Mouse (Mus musculus) layer of hippocampus, postnatal 25 days (tissue): ENCODE results near the gene Tiam1. TPM values are rescaled to one million over a fixed set of nuclear protein-coding genes. Genes with fewer than 3 reads are reported as not detected.

Source experiments
- DNase-seq, 2 experiments: peaks; one replicate each; pipeline ENCODE4 v3.0.0; 2022; ENCODE audit warnings: mixed read lengths in 2 of 2, low spot score in 1 of 2; ENCODE audit errors: extremely low spot score in 1 of 2
- total RNA-seq, 2 experiments: library from RNA; stranded (reverse); gene quantifications; 2 replicates each; pipeline ENCODE4 v1.2.3; 2021

The Tiam1 gene
- total RNA-seq, 2 experiments from 2014 or later: 93.4 to 114 TPM

- no peak for DNase-seq
Measured at GRCm38 (mm10) chr16:89896392-89896791, 247.2 kb downstream of the Tiam1 start.

DNA sequence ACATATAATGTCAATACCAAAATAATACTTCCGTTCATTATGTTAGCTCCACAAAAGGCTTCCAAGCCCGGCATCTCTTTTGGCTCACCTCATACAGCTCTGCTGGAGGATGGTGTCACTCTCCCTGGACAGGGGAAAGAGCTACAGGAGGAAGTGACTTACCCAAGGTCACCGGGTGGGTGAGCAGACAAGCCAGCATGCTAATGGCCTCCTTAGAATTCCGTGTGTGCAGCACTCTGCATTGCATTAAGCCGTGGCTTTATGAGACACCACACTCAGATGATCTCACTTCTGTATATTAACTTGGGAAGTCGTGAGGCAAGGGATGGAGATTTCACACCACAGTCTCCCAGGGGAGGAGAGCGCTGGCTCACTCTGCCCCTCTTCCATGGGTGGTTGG lies 248.3 kb downstream of the Tiam1 start:
- DNase-seq: no peak

- DNase-seq: no peak
Measured at GRCm38 (mm10) chr16:89894816-89895215, 248.8 kb downstream of the Tiam1 start.

DNA sequence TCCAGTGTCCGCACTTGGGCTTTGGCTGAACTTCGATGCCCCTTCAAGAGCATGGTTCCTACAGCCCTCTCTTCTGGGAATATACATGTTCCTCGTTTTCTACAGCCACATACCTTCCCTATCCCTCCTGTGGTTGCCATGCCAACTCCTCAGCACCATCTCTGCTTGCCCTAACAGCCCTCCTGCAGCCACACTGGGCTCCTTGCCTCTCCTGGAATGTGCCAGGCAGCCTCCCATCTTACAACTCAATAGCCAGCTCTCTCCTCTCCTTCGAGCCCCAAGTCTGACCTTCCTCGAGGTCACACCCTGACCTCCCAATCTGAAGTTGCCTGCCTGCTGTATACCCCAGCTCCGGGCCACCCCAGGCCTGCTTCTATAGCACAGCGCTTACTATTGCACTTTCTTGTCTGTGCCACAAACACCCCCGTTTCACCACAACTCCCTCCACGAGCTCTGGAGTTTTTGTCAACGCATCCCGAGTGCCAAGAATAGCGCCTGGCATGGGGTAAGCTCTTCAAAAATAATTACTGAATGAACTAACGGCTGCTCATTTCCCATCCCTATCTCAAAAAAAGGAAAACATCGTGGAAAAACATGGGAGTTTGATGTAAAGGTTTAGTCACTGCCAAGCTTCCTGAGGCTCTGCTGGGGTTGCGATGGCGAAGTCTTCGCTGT lies 252.9 kb downstream of the Tiam1 start:
- DNase-seq: no peak

- no peak for DNase-seq
Measured at GRCm38 (mm10) chr16:89889890-89890462, 253.6 kb downstream of the Tiam1 start.

DNA sequence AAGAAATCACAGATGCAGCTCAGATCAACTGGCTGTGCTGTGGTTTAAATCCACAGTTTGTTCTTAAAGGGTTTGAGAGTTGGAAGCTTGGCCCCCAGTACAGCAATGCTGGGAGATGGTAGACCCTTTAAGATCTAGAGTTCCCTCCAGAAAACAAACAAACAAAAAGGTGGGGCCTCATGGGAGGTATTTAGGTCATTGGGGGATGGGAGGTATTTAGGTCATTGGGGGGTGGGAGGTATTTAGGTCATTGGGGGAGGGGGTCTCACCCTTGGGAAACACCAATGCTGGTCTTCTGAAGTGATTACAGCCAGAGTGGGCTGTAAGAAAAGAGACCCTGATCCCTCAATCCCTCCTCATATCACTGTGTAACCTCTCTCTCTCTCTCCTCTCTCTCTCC lies 257.0 kb downstream of the Tiam1 start:
- no peak for DNase-seq

DNA sequence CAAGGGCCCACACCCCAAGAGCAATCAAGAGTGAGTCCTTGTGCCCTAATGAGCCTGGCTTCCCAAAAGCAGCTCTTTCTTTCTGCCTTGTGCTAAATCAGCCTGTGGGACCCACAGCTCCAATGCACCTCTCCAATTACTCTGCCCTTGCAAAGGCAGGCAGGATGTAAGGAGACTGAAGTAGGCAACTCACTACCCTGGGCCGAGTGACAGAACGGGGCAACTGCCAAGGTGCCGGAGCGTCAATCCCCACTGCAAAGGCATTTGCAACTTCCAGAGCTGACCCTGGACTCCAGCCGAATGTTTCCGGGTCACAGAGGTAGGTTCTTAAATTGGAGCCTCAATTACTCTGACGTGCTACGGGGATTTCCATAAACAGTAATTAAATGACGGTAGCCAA lies 257.9 kb downstream of the Tiam1 start:
- no peak for DNase-seq

DNA sequence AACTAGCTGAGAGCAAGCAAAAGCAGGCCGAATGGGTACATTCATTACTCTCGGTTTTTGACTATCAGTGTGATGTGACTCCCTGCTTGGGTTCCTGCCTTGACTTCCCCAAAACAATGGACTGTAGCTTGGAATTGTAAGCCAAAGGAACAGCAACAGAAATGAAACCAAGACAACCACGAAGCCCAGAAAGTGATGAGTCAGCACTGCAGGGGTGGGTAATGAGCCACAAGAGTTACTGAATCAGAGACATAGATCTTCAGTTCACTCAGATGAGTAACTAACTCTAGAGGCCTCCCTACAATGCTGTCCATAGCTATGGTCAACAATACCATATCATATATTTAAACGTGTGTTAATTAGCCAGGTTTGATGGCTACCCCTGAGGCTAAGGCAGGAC lies 259.7 kb downstream of the Tiam1 start:
- no peak for DNase-seq

- no peak for DNase-seq
Measured at GRCm38 (mm10) chr16:89882477-89883234, 260.9 kb downstream of the Tiam1 start.

GRCm38 (mm10) chr16:89877206-89877605 lies 266.4 kb downstream of the Tiam1 start:
- DNase-seq: no peak

DNA sequence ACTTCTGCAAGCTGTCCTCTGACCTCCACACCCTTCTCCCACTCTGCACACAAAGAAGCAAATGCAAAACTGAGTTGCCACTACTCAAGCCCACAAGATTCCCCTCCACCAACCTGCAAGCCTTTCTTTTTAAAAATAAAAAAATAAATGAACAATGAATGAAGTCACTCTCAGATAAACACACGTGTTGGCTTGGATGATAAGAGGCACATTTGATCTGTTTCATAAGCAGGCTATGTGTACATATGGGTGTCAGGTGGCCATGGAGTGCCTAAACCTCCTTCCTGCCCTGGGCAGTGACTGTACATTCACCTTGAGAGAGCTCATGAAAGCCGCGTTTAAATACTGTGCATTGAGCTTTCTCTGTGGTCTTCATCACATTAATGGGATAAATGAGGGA lies 267.5 kb downstream of the Tiam1 start:
- DNase-seq: no peak

GRCm38 (mm10) chr16:89874012-89874704 lies 269.4 kb downstream of the Tiam1 start:
- DNase-seq: no peak

DNA sequence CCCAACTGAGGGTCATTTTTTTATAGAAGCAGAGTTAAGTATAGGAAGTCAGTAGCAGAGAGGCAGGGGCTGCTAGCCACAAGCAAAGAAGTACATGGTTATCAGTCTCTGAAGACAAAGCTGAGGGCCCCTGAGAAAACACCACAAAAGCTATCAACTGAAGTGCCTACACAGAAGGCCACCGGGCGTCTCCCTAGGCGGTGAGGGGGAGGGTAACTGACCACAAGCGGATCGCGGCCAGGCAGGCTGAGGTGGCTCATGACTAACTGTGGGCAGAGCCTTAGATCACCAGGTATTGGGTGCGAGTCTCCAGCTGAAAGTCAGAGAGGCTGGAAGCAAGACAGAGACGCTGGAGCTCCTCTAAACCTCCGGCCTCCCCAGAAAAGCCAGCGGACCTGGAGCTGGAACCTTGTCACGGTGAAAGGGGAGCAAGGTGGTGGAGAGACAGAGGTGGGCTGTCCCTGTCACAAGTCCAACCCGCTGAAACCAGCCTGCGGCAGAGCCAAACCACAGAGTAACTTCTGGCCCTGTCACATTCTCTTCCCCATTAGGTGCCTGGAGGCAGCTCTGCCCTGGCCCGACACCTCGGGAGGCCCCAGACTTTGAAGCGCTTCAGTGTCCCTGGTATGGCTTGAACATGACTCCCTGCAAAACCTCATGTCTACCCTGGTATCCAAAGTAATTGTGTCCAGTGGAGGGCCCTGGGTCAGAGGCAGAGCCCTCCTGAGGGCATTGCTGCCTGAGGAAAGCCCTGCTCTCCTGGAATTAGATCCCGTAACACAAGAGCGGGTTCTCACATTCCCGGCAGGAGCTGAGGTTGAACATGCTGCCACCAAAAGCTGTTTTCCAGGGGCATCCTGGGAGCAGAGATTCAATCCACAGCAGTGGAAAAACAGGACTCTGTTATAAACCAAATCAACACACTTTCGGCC lies 271.3 kb downstream of the Tiam1 start:
- no peak for DNase-seq

- no peak for DNase-seq
Measured at GRCm38 (mm10) chr16:89871382-89871781, 272.2 kb downstream of the Tiam1 start.

DNA sequence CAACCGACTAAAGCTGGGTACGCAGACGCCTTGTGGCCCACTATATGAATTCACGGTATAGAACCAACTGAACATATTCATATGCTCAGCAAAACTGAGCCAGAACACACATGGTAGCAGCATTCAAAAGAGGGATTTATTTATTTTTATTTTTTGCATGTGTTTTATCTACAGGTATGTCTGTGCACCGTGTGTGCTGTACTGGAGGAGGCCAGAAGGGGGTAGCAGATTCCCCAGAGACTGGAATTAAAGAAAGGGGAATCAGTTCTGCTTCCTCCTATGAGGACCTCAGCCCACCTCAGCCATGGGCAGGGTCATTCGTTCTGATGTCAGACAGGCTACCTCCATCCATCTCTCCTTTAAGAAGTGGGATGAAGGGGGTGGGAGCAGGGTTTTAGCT lies 273.5 kb downstream of the Tiam1 start:
- DNase-seq: no peak

DNA sequence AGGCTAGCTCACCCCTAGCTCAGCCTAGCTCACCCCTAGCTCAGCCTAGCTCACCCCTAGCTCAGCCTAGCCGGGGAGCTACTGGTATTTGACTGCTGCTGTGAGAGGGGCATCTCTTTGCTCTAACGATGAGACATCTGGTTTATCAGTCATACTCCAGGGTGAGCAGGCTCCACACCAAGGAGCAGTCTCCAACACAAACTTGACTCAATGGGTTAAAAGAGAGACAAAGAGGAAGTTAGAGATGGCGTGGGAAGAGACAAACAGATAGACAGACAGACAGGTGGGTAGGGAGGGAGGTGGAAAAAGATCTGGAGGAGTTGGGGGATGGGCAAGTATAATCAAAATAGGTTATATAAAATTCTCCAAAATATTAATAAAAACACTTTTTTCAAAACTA lies 275.1 kb downstream of the Tiam1 start:
- no peak for DNase-seq

GRCm38 (mm10) chr16:89867212-89867829 lies 276.2 kb downstream of the Tiam1 start:
- DNase-seq: peak; percentile 42 to 47

- DNase-seq: no peak
Measured at GRCm38 (mm10) chr16:89865136-89865535, 278.4 kb downstream of the Tiam1 start.

GRCm38 (mm10) chr16:89864710-89865109 lies 278.9 kb downstream of the Tiam1 start:
- no peak for DNase-seq

GRCm38 (mm10) chr16:89863264-89863663 lies 280.3 kb downstream of the Tiam1 start:
- no peak for DNase-seq
